Mouse (Mus musculus) spleen, adult 2 months (tissue): ENCODE results near the gene Slc37a4. TPM values are rescaled to one million over a fixed set of nuclear protein-coding genes. Genes with fewer than 3 reads are reported as not detected.
A peak's percentile ranks its signal among the peaks of the same experiment; 100 is the strongest.

Experiments used
- DNase-seq, 2 experiments: peaks; one replicate each; pipeline versions ENCODE4 v3.0.0 to v3.0.0-alpha.2; 2012 to 2021; ENCODE audit warnings: low spot score in 2 of 2, low read depth in 1 of 2
- H3K27ac ChIP-seq: fragments of 200-500 bp; 2 replicates; pipeline ENCODE4 v1.5.1; 2012; ENCODE audit warnings: low read length, inconsistent platforms; ENCODE audit not compliant: insufficient read depth
- H3K27me3 ChIP-seq: fragments of 200-500 bp; 2 replicates; pipeline ENCODE4 v1.6.1; 2012; ENCODE audit warnings: mild to moderate bottlenecking, moderate library complexity, low read length, inconsistent platforms; ENCODE audit not compliant: control insufficient read depth, insufficient read depth
- H3K36me3 ChIP-seq: fragments of 200-500 bp; 2 replicates; pipeline ENCODE4 v1.6.1; 2012; ENCODE audit warnings: mild to moderate bottlenecking, low read length, inconsistent platforms; ENCODE audit not compliant: control insufficient read depth, insufficient read depth
- H3K4me1 ChIP-seq: fragments of 200-500 bp; 2 replicates; pipeline ENCODE4 v1.6.1; 2011; ENCODE audit warnings: inconsistent platforms; ENCODE audit not compliant: control insufficient read depth, insufficient read depth, insufficient read length
- H3K4me3 ChIP-seq: fragments of 200-500 bp; 2 replicates; pipeline ENCODE4 v1.5.1; 2011; ENCODE audit warnings: mild to moderate bottlenecking, inconsistent platforms; ENCODE audit not compliant: insufficient read depth, insufficient read length; ENCODE audit errors: extremely low read depth
- CTCF ChIP-seq: fragments of 200-500 bp; IDR thresholded peaks from 2 replicates; pipeline ENCODE4 v1.5.1; 2011; ENCODE audit warnings: mild to moderate bottlenecking, inconsistent platforms; ENCODE audit not compliant: insufficient read depth, insufficient read length, insufficient replicate concordance; ENCODE audit errors: extremely low read depth
- POLR2A ChIP-seq: fragments of 200-500 bp; IDR thresholded peaks from 2 replicates; pipeline ENCODE4 v1.6.1; 2011; ENCODE audit warnings: low read depth, low read length, inconsistent platforms
- WGBS: fragments of 180-500 bp; shearing (Covaris S2); methylation state at CpG from one replicate; pipeline ENCODE4 v1.1.7; 2018; 5-methylcytosine and 5-hydroxymethylcytosine counted together
- polyA plus RNA-seq: library from polyadenylated mRNA; depleted of rRNA; stranded (reverse); fragments of >200 nt; gene quantifications from 2 replicates; pipeline ENCODE4 v1.2.3, GENCODE M21; 2012

Slc37a4 gene
- polyA plus RNA-seq, 1 experiment, result 24.5 TPM

DNA sequence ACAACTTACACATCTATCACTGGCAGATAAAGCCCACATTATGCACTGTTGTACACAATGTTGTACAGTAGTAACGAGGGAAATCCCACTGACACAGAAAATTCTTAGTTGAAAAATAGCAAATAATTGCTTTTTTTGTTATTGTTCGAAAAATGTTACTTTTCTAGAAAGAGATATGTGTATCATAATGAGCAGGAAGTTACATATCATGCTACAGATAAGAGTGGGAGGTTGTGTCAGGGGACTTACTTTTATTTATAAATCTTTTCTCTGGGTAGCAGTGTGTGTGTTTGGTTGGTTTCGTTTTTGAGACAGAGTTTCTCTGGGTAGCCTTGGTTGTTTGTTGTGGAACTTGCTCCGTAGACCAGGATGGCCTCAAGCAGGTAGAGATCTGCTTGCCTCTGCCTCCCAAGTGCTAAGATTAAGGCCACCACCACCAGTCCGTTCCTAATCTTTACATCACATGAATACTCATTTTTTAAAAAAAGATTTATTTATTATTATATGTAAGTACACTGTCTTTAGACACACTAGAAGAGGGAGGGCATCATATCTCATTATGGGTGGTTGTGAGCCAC lies 18.4 kb upstream of the Slc37a4 start:
- peaks cover 14% of the 10 kb centered on the region for H3K36me3 ChIP-seq
- TF ChIP-seq CTCF (no peak), POLR2A (no peak)
- no peak for DNase-seq
- H3K27me3 ChIP-seq, result no peaks in the 10 kb centered on the region
- H3K4me1 ChIP-seq, result peaks cover 7% of the 10 kb centered on the region; the same call in 1 of the 2 replicates
- peak overlapping the region; percentile 82; the same call in 1 of the 2 replicates for H3K27ac ChIP-seq
- peak overlapping the region; percentile 58; the same call in 1 of the 2 replicates for H3K4me3 ChIP-seq
- 56% methylated on average over 5 of the region's 5 CpGs for WGBS

DNA sequence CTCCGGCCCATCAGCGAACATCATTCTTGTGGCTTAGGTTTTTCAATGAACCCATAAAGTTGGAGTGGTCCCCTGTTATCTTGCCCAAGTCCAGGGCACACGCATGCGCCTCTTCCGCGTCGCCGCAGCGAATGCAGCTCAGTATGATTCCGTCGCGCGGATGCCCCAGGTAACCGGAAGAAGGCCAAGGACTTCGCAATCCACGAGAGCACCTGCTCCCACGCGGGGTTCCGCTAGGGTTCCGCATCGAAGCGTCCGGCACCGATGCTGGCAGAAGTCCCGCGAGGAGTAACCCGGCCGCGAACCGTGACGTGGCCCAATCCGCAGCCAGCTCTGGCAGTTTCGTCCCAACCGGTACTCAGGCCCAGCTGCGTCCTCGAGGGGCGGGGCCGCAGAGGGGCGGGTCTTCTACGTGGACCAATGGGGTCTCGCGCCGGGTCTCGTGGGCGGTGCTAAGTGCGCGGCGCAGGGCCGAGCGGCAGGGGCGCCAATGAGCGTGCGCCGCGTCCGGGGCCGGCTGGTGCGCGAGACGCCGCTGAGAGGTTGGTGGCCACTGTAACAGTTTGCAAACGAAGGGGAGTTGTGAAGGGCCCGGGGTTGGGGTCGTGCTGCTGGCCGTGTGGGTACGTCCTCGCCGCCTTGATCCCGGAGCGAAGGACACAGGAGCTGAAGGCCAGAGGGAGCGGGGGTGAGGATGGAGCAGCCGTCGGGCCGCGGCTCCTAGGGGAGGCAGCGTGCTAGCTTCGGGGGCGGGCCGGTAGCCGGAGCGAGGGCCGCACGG lies 17.4 kb upstream of the Slc37a4 start, which contains the start of gene Hyou1:
Gene Hyou1, plus strand, starts transcription at position 437 of the 781 bp plus-strand sequence.
- peak; percentile 97 to 99 for DNase-seq
- Histone ChIP-seq H3K27me3 (no peaks in the 10 kb centered on the region), H3K4me1 (peaks cover 7% of the 10 kb centered on the region; the same call in 1 of the 2 replicates), H3K36me3 (peaks cover 22% of the 10 kb centered on the region), H3K27ac (peak within 1 kb of the TSS; percentile 82), H3K4me3 (peak within 1 kb of the TSS; percentile 92)
- under 1% methylated on average over 83 of the region's 83 CpGs for WGBS
- TF ChIP-seq CTCF (no peak), POLR2A (peak; percentile 71)

DNA sequence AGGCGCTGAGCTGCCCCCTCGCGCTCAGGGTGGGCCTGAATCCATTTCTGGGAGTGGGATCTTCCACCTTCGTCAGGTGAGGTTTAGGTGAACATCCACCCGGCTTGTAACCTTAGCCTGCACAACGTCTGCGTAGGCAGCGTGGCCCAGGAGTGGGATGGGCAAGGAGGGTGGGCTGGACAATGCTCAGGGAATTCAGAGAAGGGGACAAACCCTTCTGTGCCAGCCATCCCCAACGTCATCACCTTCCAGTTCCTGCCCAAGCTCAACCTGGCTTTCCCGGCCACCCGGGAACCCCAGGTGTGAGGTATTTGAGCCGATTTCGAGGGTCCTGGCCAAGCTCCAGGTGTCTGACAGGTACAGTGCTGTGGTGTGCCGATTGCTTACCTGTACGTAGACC lies 16.8 kb upstream of the Slc37a4 start:
- Histone ChIP-seq H3K27me3 (no peaks in the 10 kb centered on the region), H3K27ac (peak overlapping the region; percentile 79), H3K4me3 (peak overlapping the region; percentile 92), H3K4me1 (peaks cover 7% of the 10 kb centered on the region; the same call in 1 of the 2 replicates), H3K36me3 (peaks cover 27% of the 10 kb centered on the region)
- WGBS, result 6% methylated on average over 15 of the region's 15 CpGs
- DNase-seq, result no peak
- TF ChIP-seq CTCF, result no peak
- no peak for TF ChIP-seq POLR2A

DNA sequence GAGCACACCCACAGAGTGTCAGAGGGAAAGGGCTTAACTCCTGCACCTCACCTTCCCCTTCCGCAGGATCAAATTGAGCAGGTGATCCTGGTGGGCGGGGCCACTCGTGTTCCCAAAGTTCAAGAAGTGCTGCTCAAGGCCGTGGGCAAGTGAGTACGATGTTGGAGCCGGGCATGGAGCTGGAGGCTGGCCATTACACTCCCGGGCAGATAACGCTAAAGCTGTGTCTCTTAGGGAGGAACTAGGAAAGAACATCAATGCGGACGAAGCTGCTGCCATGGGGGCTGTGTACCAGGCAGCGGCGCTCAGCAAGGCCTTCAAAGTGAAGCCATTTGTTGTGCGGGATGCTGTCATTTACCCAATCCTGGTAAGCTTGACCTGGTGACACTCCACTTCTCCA lies 12.1 kb upstream of the Slc37a4 start:
- Histone ChIP-seq H3K4me1 (peaks cover 7% of the 10 kb centered on the region; the same call in 1 of the 2 replicates), H3K4me3 (no peak overlapping the region), H3K27me3 (no peaks in the 10 kb centered on the region), H3K27ac (no peak overlapping the region), H3K36me3 (peaks cover 58% of the 10 kb centered on the region)
- no peak for TF ChIP-seq POLR2A
- TF ChIP-seq CTCF, result no peak
- no peak for DNase-seq
- WGBS, result 97% methylated on average over 13 of the region's 13 CpGs

DNA sequence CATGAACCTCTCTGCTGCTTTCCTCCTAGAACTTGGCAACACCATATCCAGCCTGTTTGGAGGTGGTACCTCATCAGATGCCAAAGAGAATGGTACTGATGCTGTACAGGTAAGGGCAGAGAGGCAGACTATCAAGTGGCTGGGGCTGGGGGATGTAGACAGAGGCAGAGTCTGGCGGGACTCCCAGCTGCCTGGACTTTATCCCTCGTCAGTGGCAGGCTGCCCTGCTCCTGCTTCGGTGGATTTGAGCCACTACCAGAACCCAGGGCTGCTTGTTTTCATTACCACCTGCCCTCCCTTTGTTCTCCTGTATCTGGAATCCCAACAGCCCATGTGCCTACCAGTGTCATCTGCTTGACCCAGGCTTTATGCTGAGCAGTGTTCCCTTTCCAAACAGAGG lies 9.4 kb upstream of the Slc37a4 start:
- H3K27ac ChIP-seq, result no peak overlapping the region
- H3K27me3 ChIP-seq, result no peaks in the 10 kb centered on the region
- H3K4me3 ChIP-seq, result no peak overlapping the region
- TF ChIP-seq CTCF (no peak), POLR2A (no peak)
- H3K4me1 ChIP-seq, result no peaks in the 10 kb centered on the region
- no peak for DNase-seq
- peaks cover 55% of the 10 kb centered on the region for H3K36me3 ChIP-seq
- 85% methylated on average over 3 of the region's 3 CpGs for WGBS

DNA sequence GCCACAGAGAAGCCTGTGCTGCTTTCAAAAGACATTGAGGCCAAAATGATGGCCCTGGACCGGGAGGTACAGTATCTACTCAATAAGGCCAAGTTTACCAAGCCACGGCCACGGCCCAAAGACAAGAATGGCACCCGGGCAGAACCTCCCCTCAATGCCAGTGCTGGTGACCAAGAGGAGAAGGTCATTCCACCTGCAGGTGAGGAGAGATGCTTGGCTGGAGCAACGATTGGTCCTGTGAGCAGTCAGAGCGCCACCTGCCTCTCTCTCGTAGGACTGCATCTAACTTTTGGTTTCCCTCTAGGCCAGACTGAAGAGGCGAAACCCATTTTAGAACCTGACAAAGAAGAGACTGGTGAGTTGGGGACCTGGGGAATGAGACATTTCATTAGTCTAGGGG lies 7.4 kb upstream of the Slc37a4 start:
- Histone ChIP-seq H3K27ac (no peak overlapping the region), H3K27me3 (no peaks in the 10 kb centered on the region), H3K4me1 (no peaks in the 10 kb centered on the region), H3K36me3 (peaks cover 40% of the 10 kb centered on the region), H3K4me3 (no peak overlapping the region)
- TF ChIP-seq POLR2A (no peak), CTCF (peak; percentile 70; the same call in 1 of the 2 replicates)
- peak in 1 of 2 experiments; percentile 56 for DNase-seq
- WGBS, result 60% methylated on average over 8 of the region's 8 CpGs

DNA sequence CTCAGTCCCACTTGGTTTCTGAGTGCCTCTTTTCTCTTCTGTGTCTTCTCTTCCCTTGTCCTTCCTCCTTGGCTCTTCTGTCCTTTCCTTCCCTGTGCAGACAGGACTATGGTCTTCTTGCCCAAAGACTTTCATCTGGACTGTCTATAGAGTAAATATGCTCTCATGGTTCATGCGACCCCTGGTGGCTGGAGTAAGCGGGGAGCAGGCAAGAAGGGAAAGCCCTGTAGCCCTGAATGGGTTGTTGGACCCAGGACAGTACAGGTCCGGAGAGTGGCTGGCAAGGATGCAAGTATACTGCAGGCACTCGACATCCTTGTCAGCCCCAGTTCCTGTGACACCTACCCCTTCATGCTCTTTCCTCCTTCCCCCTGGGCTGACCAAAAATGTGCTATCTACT lies 5.2 kb upstream of the Slc37a4 start:
- Histone ChIP-seq H3K4me1 (no peaks in the 10 kb centered on the region), H3K36me3 (peaks cover 23% of the 10 kb centered on the region), H3K27me3 (no peaks in the 10 kb centered on the region), H3K27ac (no peak overlapping the region), H3K4me3 (no peak overlapping the region)
- 39% methylated on average over 4 of the region's 4 CpGs for WGBS
- TF ChIP-seq POLR2A (no peak), CTCF (peak; percentile 57; the same call in 1 of the 2 replicates)
- DNase-seq, result peak in 1 of 2 experiments; percentile 76
